Mouse (Mus musculus) lung, adult 2 months (tissue): ENCODE data around the gene Tex26.

ENCODE experiments used
- CTCF ChIP-seq: fragments of 200-500 bp; IDR thresholded peaks from 2 replicates; pipeline ENCODE4 v1.5.1; 2011; ENCODE audit warnings: mild to moderate bottlenecking, low read length, control low read depth; ENCODE audit not compliant: insufficient read depth
- POLR2A ChIP-seq: fragments of 200-500 bp; IDR thresholded peaks from 2 replicates; pipeline ENCODE4 v1.6.1; 2011; ENCODE audit warnings: low read depth, mild to moderate bottlenecking, control low read depth, low read length, borderline replicate concordance; ENCODE audit errors: extremely low read depth

DNA sequence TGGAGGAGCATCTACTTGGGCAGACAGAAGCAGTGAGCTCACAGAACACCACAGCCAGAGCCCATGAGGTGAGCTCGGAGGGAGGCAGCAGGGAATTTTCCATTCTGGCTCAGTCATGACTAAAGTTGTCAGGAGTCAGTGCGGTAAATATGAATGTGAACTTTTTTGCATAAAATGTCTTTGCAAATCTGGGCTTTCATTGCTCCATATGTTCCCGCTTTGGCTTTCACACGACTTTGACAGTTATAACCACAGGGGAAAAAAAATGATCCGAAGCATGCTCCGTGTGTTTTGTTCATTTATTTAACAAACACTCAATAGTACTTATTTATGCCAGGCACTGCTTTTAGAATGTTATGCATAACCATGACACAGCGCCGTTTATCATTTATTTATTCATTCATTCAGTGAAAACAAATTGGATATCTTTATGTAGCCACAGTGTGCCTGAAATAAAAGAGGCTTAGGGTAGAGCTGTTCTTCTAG is 32.6 kb upstream of the Tex26 start:
- no peak for TF ChIP-seq POLR2A
- TF ChIP-seq CTCF, result no peak
